Mouse (Mus musculus): Measurements from ENCODE around the gene Dcaf15. TPM values are rescaled to one million over a fixed set of nuclear protein-coding genes. Genes with fewer than 3 reads are reported as not detected.

Gene Dcaf15
- total RNA-seq, 2 experiments from 2014 or later = 30.4 to 33.8 TPM

Small RNAs within 50 kb of the gene (microRNA-seq; reads per million reads assigned to microRNA genes)
- gene Mir709 = not detected

Other genes starting within 250 kb of the Dcaf15 start
- 100 to 1,000 TPM; 445 to 464 TPM for gene Adgrl1, start 204.7 kb downstream of the Dcaf15 start, total RNA-seq (2021)
- gene Gm10644, start 149.6 kb downstream of the Dcaf15 start, total RNA-seq (2021) = under 1 TPM in 1 of 2 experiments, not detected in 1; 0.11 TPM
- 1 to 10 TPM; 1.1 TPM for gene Asf1b, start 149.3 kb downstream of the Dcaf15 start, total RNA-seq (2021)
- 100 to 1,000 TPM; 255 to 264 TPM for gene Prkaca, start 131.8 kb downstream of the Dcaf15 start, total RNA-seq (2021)
- 10 to 100 TPM; 56.4 to 59.1 TPM for gene Samd1, start 107.1 kb downstream of the Dcaf15 start, total RNA-seq (2021)
- under 1 TPM; 0.34 to 0.65 TPM for gene 1700067K01Rik, start 103.3 kb downstream of the Dcaf15 start, total RNA-seq (2021)
- under 1 TPM in 1 of 2 experiments, not detected in 1; 0.51 TPM for gene 2210011C24Rik, start 92.6 kb downstream of the Dcaf15 start, total RNA-seq (2021)
- gene Palm3, start 83.3 kb downstream of the Dcaf15 start, total RNA-seq (2021) = 10 to 100 TPM in 1 of 2 experiments, 1 to 10 TPM in 1; 9.2 to 11.3 TPM
- 1 to 10 TPM in 1 of 2 experiments, under 1 TPM in 1; 0.86 to 1.0 TPM for gene Il27ra, start 62.2 kb downstream of the Dcaf15 start, total RNA-seq (2021)
- not detected for gene Rln3, start 59.8 kb downstream of the Dcaf15 start, total RNA-seq (2021)
- 1 to 10 TPM; 2.8 to 3.1 TPM for gene Gm10643, start 39.6 kb downstream of the Dcaf15 start, total RNA-seq (2021)
- 10 to 100 TPM; 19.2 to 21.3 TPM for gene Rfx1, start 37.9 kb downstream of the Dcaf15 start, total RNA-seq (2021)
- gene Podnl1, start 21.2 kb upstream of the Dcaf15 start, total RNA-seq (2021) = not detected
- 10 to 100 TPM; 66.7 to 70.7 TPM for gene Cc2d1a, start 43.2 kb upstream of the Dcaf15 start, total RNA-seq (2021)
- gene 4930432K21Rik, start 43.3 kb upstream of the Dcaf15 start, total RNA-seq (2021) = 1 to 10 TPM; 2.9 to 3.2 TPM
- 1 to 10 TPM; 5.4 to 6.8 TPM for gene Nanos3, start 80.4 kb upstream of the Dcaf15 start, total RNA-seq (2021)
- 10 to 100 TPM; 14.2 to 14.3 TPM for gene Zswim4, start 132.3 kb upstream of the Dcaf15 start, total RNA-seq (2021)
- gene D8Ertd738e, start 145.0 kb upstream of the Dcaf15 start, total RNA-seq (2021) = 100 to 1,000 TPM; 130 to 136 TPM
- 10 to 100 TPM; 21.8 to 22.3 TPM for gene Mri1, start 152.6 kb upstream of the Dcaf15 start, total RNA-seq (2021)
- gene Ccdc130, start 165.6 kb upstream of the Dcaf15 start, total RNA-seq (2021) = 10 to 100 TPM; 24.1 to 27.1 TPM